Mouse (Mus musculus) heart, embryonic 14.5 days (tissue): Measurements from ENCODE around the gene Gm29776. TPM values are rescaled to one million over a fixed set of nuclear protein-coding genes. Genes with fewer than 3 reads are reported as not detected.
A peak's percentile ranks its signal among the peaks of the same experiment; 100 is the strongest.

Experiments
- ATAC-seq: fragments of 200-750 bp; cut with Nextera tagmentation; 2 replicates; pipeline ENCODE4 v1.8.0; 2017; ENCODE audit warnings: low read depth, moderate TSS enrichment; ENCODE audit not compliant: insufficient number of reproducible peaks, insufficient read depth, low FRiP score
- H3K27ac ChIP-seq, 2 experiments: fragments of 200-500 bp in 1 of 2; fragments of 300-500 bp in 1 of 2; sonication (generic) in 1 of 2; replicated peaks in 1 of 2; 2 replicates each; pipeline ENCODE4 v1.5.1; 2012 to 2014; ENCODE audit warnings: low read depth in 2 of 2, low read length in 2 of 2, control low read depth in 1 of 2, mild to moderate bottlenecking in 1 of 2, mixed read lengths in 1 of 2; ENCODE audit not compliant: control insufficient read depth in 1 of 2, insufficient read depth in 1 of 2
- H3K27me3 ChIP-seq: fragments of 300-500 bp; sonication (generic); 2 replicates; pipeline ENCODE4 v1.6.1; 2014; ENCODE audit warnings: mild to moderate bottlenecking, low read length, control low read depth; ENCODE audit not compliant: control insufficient read depth, insufficient read depth
- H3K36me3 ChIP-seq: fragments of 300-500 bp; sonication (generic); 2 replicates; pipeline ENCODE4 v1.6.1; 2014; ENCODE audit warnings: mild to moderate bottlenecking, control low read depth, low read length, mixed read lengths; ENCODE audit not compliant: control insufficient read depth, insufficient read depth
- H3K4me1 ChIP-seq, 2 experiments: fragments of 200-500 bp in 1 of 2; fragments of 300-500 bp in 1 of 2; sonication (generic) in 1 of 2; 2 replicates each; pipeline ENCODE4 v1.6.1; 2012 to 2014; ENCODE audit warnings: low read length in 2 of 2, control low read depth in 1 of 2, mixed read lengths in 1 of 2; ENCODE audit not compliant: control insufficient read depth in 2 of 2, insufficient read depth in 2 of 2
- H3K4me2 ChIP-seq: fragments of 300-500 bp; sonication (generic); 2 replicates; pipeline ENCODE4 v1.6.1; 2014; ENCODE audit warnings: mild to moderate bottlenecking, low read length
- H3K4me3 ChIP-seq, 2 experiments: fragments of 200-500 bp in 1 of 2; fragments of 300-500 bp in 1 of 2; sonication (generic) in 1 of 2; 2 replicates each; pipeline ENCODE4 v1.5.1; 2012 to 2014; ENCODE audit warnings: low read length in 2 of 2, mild to moderate bottlenecking in 2 of 2, control low read depth in 1 of 2, low read depth in 1 of 2, moderate library complexity in 1 of 2; ENCODE audit not compliant: control insufficient read depth in 1 of 2, insufficient read depth in 1 of 2
- H3K9ac ChIP-seq: fragments of 300-500 bp; sonication (generic); 2 replicates; pipeline ENCODE4 v1.6.1; 2014; ENCODE audit warnings: mild to moderate bottlenecking, low read length
- H3K9me3 ChIP-seq: fragments of 300-500 bp; sonication (generic); 2 replicates; pipeline ENCODE4 v1.6.1; 2016; ENCODE audit warnings: low read length, control low read depth; ENCODE audit not compliant: control insufficient read depth
- whole genome bisulfite sequencing: fragments of 180-500 bp; shearing (Covaris S2); extraction: QIAGEN DNeasy Blood & Tissue Kit; methylation state at CpG from one replicate; pipeline ENCODE4 v1.1.7; 2014; 5-methylcytosine and 5-hydroxymethylcytosine counted together
- polyA plus RNA-seq: library from polyadenylated mRNA; unstranded; fragments of >200 nt; fragmentation: Nextera tagmentation; extraction: Ambion mirVana; gene quantifications from 2 replicates; pipeline ENCODE4 v1.2.1, GENCODE M21; 2014

Gm29776 gene
- 0.30 and 0.35 TPM in 2 replicates for polyA plus RNA-seq

GRCm38 (mm10) chr14:54698733-54699132 is at the start of gene Gm29776:
TSS of gene Gm29776 (minus strand) at chr14:54698833.
- ATAC-seq, result no peak
- Histone ChIP-seq H3K27ac (no peak within 1 kb of the TSS), H3K4me2 (no peak within 1 kb of the TSS), H3K4me3 (no peak within 1 kb of the TSS), H3K4me1 (peaks cover 0 to 8% of the 10 kb centered on the region in 2 experiments; a peak in 2 of 4 replicates), H3K27me3 (no peaks in the 10 kb centered on the region), H3K9ac (no peak within 1 kb of the TSS; the same call in 1 of the 2 replicates), H3K36me3 (peaks cover 3% of the 10 kb centered on the region), H3K9me3 (no peaks in the 10 kb centered on the region)
- 63% methylated on average over 4 of the region's 4 CpGs for WGBS

- H3K36me3 ChIP-seq, result no peaks in the 10 kb centered on the region
- H3K4me3 ChIP-seq, result no peak overlapping the region
- no peak for ATAC-seq
- H3K9ac ChIP-seq, result no peak overlapping the region
- H3K4me1 ChIP-seq, result peaks cover 16 to 28% of the 10 kb centered on the region in 2 experiments
- H3K9me3 ChIP-seq, result no peaks in the 10 kb centered on the region
- H3K4me2 ChIP-seq, result no peak overlapping the region
- no peak overlapping the region for H3K27ac ChIP-seq
- WGBS, result 29% methylated on average over 9 of the region's 9 CpGs
- no peaks in the 10 kb centered on the region for H3K27me3 ChIP-seq
Measured at GRCm38 (mm10) chr14:54746038-54746437, 47.4 kb upstream of the Gm29776 start.

- Histone ChIP-seq H3K27ac (no peak overlapping the region), H3K36me3 (no peaks in the 10 kb centered on the region), H3K4me3 (no peak overlapping the region), H3K27me3 (no peaks in the 10 kb centered on the region), H3K9ac (no peak overlapping the region), H3K4me1 (peaks cover 16 to 28% of the 10 kb centered on the region in 2 experiments), H3K9me3 (no peaks in the 10 kb centered on the region), H3K4me2 (peak overlapping the region; percentile 4; the same call in 1 of the 2 replicates)
- WGBS, result 30% methylated on average over 8 of the region's 8 CpGs
- no peak for ATAC-seq
Measured at GRCm38 (mm10) chr14:54744473-54744872, 45.8 kb upstream of the Gm29776 start.

GRCm38 (mm10) chr14:54742375-54742774 is 43.7 kb upstream of the Gm29776 start:
- Histone ChIP-seq H3K36me3 (no peaks in the 10 kb centered on the region), H3K27me3 (no peaks in the 10 kb centered on the region), H3K4me2 (no peak overlapping the region), H3K4me3 (no peak overlapping the region), H3K9ac (no peak overlapping the region), H3K9me3 (no peaks in the 10 kb centered on the region), H3K4me1 (peaks cover 19 to 24% of the 10 kb centered on the region in 2 experiments), H3K27ac (no peak overlapping the region)
- ATAC-seq, result no peak
- WGBS, result 58% methylated on average over 2 of the region's 2 CpGs

DNA sequence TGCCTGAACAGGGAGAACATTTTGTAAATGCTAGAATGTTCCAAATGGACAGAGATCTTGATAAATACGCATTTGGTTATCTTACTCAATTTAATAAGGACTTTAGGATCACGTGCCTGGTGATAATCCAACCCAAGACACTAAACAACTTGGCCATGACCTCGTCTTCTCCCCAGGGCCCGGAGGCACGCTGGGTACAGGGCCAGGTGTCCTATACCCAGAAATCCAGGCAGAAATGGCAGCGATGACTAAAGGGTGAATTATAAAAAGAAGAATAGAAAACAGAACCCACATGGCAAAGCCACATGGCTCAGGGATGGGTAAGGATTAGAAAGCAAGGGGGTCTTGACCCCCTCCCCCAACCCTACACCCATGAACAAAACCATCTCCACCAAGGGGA is 43.1 kb upstream of the Gm29776 start:
- peaks cover 23 to 28% of the 10 kb centered on the region in 2 experiments for H3K4me1 ChIP-seq
- H3K9me3 ChIP-seq, result no peaks in the 10 kb centered on the region
- no peak overlapping the region for H3K27ac ChIP-seq
- WGBS, result 80% methylated on average over 6 of the region's 6 CpGs
- H3K4me2 ChIP-seq, result no peak overlapping the region
- no peak for ATAC-seq
- no peak overlapping the region for H3K9ac ChIP-seq
- no peaks in the 10 kb centered on the region for H3K27me3 ChIP-seq
- no peak overlapping the region for H3K4me3 ChIP-seq
- H3K36me3 ChIP-seq, result no peaks in the 10 kb centered on the region

- no peaks in the 10 kb centered on the region for H3K36me3 ChIP-seq
- no peak overlapping the region for H3K4me2 ChIP-seq
- no peak overlapping the region for H3K4me3 ChIP-seq
- ATAC-seq, result no peak
- H3K9me3 ChIP-seq, result no peaks in the 10 kb centered on the region
- no peak overlapping the region for H3K27ac ChIP-seq
- no peaks in the 10 kb centered on the region for H3K27me3 ChIP-seq
- H3K4me1 ChIP-seq, result peaks cover 18% of the 10 kb centered on the region in 2 experiments
- 82% methylated on average over 10 of the region's 10 CpGs for WGBS
- H3K9ac ChIP-seq, result no peak overlapping the region
Measured at GRCm38 (mm10) chr14:54737634-54738033, 39.0 kb upstream of the Gm29776 start.

GRCm38 (mm10) chr14:54736555-54737552 is 38.2 kb upstream of the Gm29776 start:
- Histone ChIP-seq H3K27ac (no peak overlapping the region), H3K4me3 (no peak overlapping the region), H3K36me3 (no peaks in the 10 kb centered on the region), H3K9ac (no peak overlapping the region), H3K4me1 (peaks cover 11 to 12% of the 10 kb centered on the region in 2 experiments), H3K9me3 (no peaks in the 10 kb centered on the region), H3K4me2 (no peak overlapping the region), H3K27me3 (no peaks in the 10 kb centered on the region)
- 44% methylated on average over 14 of the region's 14 CpGs for WGBS
- no peak for ATAC-seq
